Mouse (Mus musculus) left cerebral cortex, postnatal 36 days (tissue): ENCODE results near the gene Prrt4. TPM values are rescaled to one million over a fixed set of nuclear protein-coding genes. Genes with fewer than 3 reads are reported as not detected.
"Not testable (repeated sequence)": the region's sequence is repeated elsewhere in the genome, so short reads cannot be mapped to it uniquely, and the experiment has no call there.

ENCODE experiments used
- DNase-seq, 2 experiments: peaks; one replicate each; pipeline ENCODE4 v3.0.0; 2021 to 2022; ENCODE audit warnings: low spot score in 2 of 2, mixed read lengths in 1 of 2
- intact Hi-C: fragments of 180-260 bp; cut with DNase I; formaldehyde crosslinking; loops from one replicate; pipeline ENCODE4 v1.15.1; 2025
- total RNA-seq, 2 experiments: library from RNA; stranded (reverse); gene quantifications; 2 replicates each; pipeline ENCODE4 v1.2.3; 2021

The Prrt4 gene
- 1 to 10 TPM; 2.9 to 3.1 TPM for total RNA-seq

GRCm38 (mm10) chr6:29178888-29179658 is at the start of gene Prrt4:
Gene Prrt4, minus strand, starts transcription at chr6:29179584.
- peak; percentile 68 to 78 for DNase-seq

GRCm38 (mm10) chr6:29217717-29218116 is 38.3 kb upstream of the Prrt4 start:
- intact Hi-C loops, DNase-seq: not testable (repeated sequence)

More at GRCm38 (mm10) chr6:29178888-29179658, at the start of gene Prrt4:
- intact Hi-C loops, result no loop called here

GRCm38 (mm10) chr6:29215881-29216501 is 36.6 kb upstream of the Prrt4 start, which contains the start of gene Impdh1:
Gene Impdh1, minus strand, starts transcription at chr6:29216364.
- intact Hi-C loops, result no loop called here
- DNase-seq, result peak; percentile 48 to 57

- intact Hi-C loops, result no loop called here
- no peak for DNase-seq
Observed at GRCm38 (mm10) chr6:29215181-29215580, 35.8 kb upstream of the Prrt4 start.

- intact Hi-C loops, result no loop called here
Observed at GRCm38 (mm10) chr6:29214776-29215175, 35.4 kb upstream of the Prrt4 start.

GRCm38 (mm10) chr6:29214245-29214644 is 34.9 kb upstream of the Prrt4 start:
- intact Hi-C loops, result no loop called here
- DNase-seq, result no peak

More at GRCm38 (mm10) chr6:29214776-29215175, 35.4 kb upstream of the Prrt4 start:
- no peak for DNase-seq

- intact Hi-C loops, result no loop called here
Observed at GRCm38 (mm10) chr6:29213436-29213835, 34.1 kb upstream of the Prrt4 start.

GRCm38 (mm10) chr6:29211806-29212492 is 32.6 kb upstream of the Prrt4 start:
- DNase-seq, result peak; percentile 69 to 79
- intact Hi-C loops, result no loop called here

More at GRCm38 (mm10) chr6:29213436-29213835, 34.1 kb upstream of the Prrt4 start:
- DNase-seq, result no peak

- intact Hi-C loops, result no loop called here
Observed at GRCm38 (mm10) chr6:29211146-29211545, 31.8 kb upstream of the Prrt4 start.

GRCm38 (mm10) chr6:29210231-29210936 is 31.0 kb upstream of the Prrt4 start:
- DNase-seq, result no peak
- intact Hi-C loops, result no loop called here

More at GRCm38 (mm10) chr6:29211146-29211545, 31.8 kb upstream of the Prrt4 start:
- no peak for DNase-seq

DNA sequence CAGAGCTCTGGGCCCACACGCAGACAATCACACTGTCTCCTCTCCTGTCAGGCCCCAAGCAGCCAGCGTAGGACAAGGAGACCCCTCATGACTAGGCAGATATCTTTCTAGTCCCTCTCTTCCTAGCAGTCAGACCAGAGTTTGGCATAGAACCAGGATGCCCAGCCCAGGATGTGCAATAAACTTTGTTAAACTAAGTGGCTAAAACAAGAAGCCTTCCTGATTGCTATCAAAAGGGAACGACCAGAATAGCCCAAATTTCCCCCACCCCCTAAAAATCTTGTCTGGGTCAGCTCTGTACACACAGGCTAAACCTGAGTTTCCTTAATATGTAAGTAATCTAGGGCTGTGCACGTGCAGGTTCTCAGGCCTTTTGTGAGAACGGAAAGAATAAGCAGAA is 28.8 kb upstream of the Prrt4 start:
- intact Hi-C loops, result no loop called here
- DNase-seq, result no peak

- DNase-seq, result no peak
Observed at GRCm38 (mm10) chr6:29207017-29207416, 27.6 kb upstream of the Prrt4 start.

GRCm38 (mm10) chr6:29206006-29206405 is 26.6 kb upstream of the Prrt4 start:
- DNase-seq, result no peak
- intact Hi-C loops, result no loop called here

More at GRCm38 (mm10) chr6:29207017-29207416, 27.6 kb upstream of the Prrt4 start:
- intact Hi-C loops, result no loop called here

DNA sequence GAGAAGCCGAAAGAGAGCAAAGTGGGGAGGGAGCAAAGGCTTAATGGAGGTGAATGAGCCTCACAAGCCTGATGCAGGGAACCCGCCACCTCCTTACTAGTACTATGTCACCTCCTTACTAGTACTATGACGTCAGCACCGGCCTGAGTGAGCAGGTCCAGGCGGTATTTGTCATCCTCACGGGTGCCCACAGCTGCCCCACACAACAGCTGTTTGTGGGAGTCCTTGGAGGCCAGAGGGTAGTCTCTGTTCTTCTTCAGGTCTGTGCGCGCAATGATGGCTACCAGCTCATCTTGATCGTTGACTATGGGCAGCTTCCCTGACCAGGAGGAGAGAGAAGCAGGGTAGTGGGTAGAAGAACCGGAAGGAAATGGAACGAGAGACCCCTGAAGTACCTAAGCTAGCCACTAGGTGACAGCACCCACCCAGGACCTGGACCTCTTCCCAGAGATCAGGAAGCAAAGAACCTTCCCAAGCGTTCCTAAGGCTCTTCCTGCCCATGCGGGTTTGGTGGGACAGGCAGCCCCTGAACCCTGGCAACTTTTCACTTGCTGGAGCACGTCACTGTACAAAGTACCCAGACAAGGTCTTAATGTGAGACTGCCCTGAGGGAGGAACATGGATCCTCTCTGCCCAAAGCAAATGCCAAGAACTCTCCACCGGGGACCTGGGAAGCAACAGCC is 25.7 kb upstream of the Prrt4 start:
- DNase-seq, result no peak

GRCm38 (mm10) chr6:29203861-29204585 is 24.6 kb upstream of the Prrt4 start:
- DNase-seq, result no peak
- intact Hi-C loops, result loop anchor here (2.0 kb wide), 1 partner anchor 75 kb away; the partner anchor contains the start of gene Fam71f2

More for the DNA sequence above, 25.7 kb upstream of the Prrt4 start:
- intact Hi-C loops, result loop anchor here (1.0 to 2.0 kb wide), 2 partner anchors 35 to 74 kb away; partner anchors contain the start of gene Fam71f2

DNA sequence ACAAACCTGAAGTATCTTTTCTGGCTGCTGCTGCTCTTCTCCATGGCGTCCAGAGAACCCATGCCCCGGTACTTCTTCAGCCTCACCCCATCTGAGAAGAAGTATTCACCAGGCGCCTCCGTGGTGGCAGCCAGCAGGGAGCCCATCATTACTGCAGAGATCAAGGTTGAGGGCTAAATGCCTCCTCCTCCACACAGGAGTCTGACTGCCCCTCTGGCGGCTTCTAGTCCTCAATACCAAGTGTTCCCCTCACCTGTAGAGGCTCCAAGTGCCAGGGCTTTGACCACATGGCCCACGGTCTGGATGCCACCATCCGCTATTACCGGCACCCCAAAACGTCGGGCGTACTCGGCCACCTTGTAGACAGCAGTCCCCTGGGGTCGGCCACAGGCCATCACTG is 23.7 kb upstream of the Prrt4 start:
- intact Hi-C loops, result no loop called here
- no peak for DNase-seq

DNA sequence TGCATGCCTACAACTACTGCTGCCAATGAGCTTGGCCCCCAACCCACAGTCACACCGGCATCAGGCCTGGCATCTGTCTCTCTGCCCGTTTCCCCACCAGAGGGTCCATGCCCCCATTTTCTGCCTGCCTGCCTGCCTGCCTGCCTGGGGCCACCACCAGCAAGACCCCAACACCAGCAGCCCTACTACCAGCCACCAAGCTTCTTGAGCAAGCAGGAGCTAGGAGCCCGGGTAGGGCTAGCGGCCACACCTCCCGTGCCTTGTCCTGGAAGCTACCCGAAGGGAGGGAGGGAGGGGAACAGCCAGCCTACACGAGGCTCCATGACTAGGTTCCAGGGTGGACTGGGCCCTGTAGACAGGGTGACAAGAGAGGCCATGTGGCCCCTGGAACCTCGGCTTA is 22.6 kb upstream of the Prrt4 start:
- no peak for DNase-seq
- intact Hi-C loops, result no loop called here

DNA sequence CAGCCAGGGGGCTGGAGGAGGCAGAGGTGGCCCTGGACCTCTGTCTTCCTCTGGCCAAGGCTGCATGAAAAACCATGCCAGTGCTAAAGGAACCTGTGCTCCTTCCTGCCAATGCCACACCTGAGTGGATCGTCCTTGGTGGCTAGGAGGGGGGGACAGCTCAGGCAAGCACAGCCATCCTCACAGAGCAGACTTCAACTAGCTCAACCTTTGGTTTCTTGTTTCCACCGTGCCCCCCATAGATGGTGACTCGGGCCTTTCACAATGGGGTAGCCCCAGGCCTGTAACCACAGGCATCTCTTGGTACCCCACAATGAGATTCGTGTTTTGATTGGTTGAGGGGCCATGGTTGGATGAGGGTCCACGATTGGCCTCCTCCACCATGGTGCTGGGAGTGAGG is 22.0 kb upstream of the Prrt4 start:
- intact Hi-C loops, result no loop called here
- no peak for DNase-seq
